Mouse (Mus musculus): ENCODE data around the gene Vgf.

The Vgf gene

GRCm38 (mm10) chr5:137031076-137032032 is 5.2 kb downstream of the Vgf start:
- no peak for DNase-seq

DNA sequence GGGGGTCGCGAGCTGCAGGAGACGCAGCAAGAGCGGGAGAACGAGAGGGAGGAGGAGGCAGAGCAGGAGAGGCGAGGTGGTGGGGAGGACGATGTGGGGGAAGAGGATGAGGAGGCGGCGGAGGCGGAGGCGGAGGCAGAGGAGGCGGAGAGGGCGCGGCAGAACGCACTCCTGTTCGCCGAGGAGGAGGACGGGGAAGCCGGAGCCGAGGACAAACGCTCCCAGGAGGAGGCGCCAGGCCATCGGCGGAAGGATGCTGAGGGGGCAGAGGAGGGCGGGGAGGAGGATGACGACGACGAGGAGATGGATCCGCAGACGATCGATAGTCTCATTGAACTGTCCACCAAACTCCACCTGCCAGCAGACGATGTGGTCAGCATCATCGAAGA is 5.8 kb downstream of the Vgf start:
- no peak for DNase-seq

DNA sequence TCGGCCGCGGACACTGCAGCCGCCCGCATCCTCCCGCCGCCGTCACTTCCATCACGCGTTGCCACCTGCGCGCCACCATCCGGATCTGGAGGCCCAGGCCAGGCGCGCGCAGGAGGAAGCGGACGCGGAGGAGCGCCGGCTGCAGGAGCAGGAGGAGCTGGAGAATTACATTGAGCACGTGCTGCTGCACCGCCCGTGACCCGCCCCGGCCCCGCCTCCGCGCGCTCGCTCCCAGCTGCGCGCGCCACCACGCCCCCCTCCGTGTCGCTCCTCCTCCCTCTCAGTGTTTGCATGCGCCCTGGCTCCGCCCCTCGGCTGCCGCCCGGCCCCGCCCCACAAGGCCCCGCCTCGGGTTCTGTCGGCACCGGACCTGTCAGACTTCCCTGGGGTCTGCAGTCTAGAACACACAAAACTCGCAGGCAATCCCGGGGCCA is 6.5 kb downstream of the Vgf start:
- peak; percentile 80 for DNase-seq

DNA sequence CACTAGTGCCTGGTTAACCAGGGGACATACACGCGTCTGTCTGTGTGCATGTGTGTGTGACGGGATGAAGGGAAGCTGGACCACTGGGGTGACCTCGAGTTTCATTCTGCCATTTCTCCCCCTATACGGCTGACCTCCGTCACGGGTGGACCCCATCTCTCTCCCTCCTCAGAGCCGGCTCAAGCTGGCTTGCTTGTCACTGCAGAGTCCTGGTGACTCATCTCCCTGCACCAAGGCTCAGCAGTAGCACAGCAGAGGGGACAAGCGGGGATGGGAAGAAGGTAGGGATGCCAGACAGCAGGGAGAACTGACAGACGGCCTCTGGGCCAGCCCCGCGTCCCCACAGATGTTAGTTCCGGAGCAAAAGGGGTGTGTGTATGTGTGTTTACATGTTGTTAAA is 10.0 kb downstream of the Vgf start:
- no peak for DNase-seq

DNA sequence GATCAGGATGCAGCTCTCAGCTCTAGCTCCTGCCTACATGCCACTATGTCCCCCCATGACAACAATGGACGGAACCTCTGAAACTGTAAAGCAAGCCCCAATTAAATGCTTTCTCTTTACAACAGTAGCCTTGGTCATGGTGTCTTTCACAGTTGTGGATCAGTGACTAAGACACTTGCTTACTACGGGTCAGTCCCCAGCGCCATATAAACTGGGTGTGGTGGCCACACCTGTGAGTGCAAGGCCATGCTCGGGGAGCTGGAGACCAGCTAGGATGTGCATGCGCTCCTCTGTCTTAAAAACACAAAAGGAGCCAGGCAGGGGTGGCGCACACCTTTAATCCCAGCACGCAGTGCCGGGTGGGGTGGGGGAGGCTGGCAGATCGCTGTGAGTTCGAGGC is 13.3 kb downstream of the Vgf start:
- DNase-seq, result no peak

DNA sequence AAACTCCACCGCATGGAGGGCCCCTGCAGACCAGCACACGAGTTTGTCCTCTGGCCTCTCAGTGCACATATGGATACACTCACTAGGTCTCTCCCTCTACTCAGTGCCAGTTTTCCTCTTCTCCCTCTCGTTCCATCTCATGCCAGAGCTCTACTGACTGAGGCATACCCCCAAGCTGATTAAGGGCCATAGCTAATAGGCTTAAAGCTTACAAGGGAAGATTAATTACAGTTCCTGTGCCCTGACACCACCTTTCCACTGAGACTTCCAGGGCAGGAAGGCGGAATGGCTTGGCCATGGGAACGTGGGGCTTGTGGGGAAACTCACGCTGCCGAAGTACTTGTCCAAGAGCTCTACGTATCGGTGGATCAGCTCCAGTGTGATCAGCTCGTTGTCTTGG is 15.2 kb downstream of the Vgf start:
- DNase-seq, result no peak

DNA sequence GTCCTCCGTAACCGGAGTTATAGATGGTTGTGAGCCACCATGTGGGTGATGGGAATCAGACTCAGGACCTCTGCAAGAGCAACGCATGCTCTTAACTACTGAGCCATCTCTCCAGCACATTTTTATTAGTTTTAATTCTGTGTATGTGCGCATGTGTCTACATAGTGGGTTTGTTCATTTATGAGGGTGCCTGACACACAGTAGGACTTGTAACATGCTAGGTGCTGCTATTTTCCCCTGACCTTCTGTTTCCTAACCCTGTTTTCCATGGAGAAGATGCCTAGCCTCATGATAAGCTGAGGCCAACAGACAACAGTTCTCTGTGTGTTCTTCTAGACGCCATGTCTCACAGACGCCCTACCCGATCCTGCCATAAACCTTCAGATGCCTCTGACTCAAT is 17.8 kb downstream of the Vgf start:
- DNase-seq, result no peak

GRCm38 (mm10) chr5:137045402-137046323 is 19.5 kb downstream of the Vgf start, which contains the start of gene Ap1s1:
Gene Ap1s1, minus strand, starts transcription at chr5:137046135.
- DNase-seq, result peak; percentile 96

- no peak for DNase-seq
Observed at GRCm38 (mm10) chr5:137046324-137046718, 20.1 kb downstream of the Vgf start.

DNA sequence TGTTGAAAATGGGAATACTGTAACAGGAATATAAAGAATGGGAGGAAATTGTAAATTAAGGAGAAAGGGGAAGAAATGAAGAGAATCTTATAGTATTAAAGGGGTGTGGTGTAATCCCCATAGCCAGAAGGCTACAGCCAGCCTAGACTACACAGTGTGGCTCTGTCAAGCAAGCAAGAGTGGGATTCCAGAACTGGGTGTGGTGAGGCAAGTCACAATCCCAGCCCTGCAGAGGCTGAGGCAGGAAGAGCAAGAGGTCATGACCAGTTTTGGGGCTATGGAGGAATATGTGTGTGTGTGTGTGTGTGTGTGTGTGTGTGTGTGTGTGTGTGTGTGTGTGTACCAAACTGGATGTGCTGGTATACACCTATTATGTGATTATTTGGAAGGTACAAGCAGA is 20.8 kb downstream of the Vgf start:
- no peak for DNase-seq

DNA sequence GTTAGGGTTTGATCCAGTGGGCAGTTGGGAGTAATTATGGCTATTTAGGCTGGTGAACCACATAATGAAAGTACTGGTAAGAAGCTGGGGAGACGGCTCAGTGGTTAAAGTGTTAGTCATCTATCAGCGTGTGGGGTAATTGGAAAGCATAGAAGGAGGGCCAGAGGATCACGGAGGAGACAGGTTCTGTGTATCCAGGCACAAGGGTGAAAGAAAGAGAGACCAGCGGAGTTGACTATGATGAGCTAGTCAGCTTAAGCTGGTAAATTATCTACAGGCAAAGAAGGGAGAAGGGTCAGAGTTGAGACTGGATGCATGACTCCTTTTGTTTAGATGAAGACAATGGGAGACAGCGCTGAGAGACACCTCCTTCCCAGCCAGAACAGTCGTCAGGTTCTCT is 24.9 kb downstream of the Vgf start:
- peak; percentile 21 for DNase-seq

DNA sequence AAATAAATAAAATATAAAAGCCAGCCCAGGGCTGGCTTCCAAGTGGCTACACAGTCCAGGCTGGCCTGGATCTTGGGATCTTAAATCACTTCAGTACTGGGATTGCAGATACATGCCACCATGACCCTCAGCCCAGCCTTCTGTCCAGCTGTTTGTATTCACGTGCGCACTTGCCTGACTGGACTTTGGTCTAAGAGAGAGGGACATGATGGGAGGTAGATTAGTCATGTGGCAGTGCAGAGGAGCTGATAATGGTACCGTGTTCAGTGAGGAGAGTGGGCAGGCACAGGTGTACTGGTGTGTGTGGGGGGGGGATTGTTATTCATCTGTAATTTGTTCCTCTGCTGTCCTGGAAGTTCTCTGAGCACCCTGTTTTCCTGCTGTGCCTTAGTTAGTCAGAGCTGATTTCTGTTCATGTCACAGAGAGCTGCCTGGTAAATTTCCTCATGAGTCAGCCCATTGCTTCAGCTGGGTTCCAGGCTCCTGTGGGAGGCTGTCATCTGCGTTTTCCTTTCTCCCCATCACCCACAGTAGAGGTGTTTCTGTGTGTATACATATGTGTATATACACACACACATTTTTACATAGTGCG is 25.8 kb downstream of the Vgf start:
- peak; percentile 36 for DNase-seq

DNA sequence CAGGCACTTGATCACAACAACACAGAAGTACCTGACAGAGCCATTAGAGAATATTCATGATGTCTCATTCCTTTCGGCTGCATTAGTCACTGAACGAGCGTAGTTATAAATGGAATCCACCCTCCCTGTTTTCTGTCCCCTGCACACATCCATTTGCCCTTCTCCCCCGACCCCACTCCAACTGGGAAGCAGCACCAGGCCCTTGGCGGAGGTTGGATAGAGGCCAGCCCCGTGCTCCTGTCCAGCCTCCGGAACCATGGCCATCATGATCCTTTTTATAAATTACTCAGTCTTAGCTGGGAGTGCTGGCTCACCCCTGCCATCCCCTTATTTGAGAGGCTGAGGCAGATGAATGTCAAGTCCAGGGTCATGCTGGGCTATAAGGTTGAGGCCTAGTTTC is 28.1 kb downstream of the Vgf start:
- no peak for DNase-seq

DNA sequence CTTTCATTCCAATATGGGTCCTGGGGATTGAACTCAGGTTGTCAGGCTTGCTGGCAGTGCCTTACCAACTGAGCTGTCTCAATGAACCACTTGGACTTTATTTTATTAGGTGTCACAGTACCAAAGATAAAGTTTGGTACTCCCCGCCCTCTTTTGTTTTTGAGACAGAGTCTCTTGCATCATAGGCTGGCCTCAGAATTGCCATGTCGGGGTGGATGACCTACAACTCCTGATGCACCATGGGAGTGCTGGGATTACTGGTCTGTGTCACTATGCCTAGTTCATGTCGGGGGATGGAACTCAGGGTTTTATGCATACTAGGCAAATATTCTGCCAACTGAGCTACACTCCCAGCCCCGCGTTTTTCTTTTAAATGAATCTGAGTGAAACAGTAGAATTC is 28.7 kb downstream of the Vgf start:
- no peak for DNase-seq

GRCm38 (mm10) chr5:137061809-137062481 is 35.8 kb downstream of the Vgf start:
- peak; percentile 23 for DNase-seq

DNA sequence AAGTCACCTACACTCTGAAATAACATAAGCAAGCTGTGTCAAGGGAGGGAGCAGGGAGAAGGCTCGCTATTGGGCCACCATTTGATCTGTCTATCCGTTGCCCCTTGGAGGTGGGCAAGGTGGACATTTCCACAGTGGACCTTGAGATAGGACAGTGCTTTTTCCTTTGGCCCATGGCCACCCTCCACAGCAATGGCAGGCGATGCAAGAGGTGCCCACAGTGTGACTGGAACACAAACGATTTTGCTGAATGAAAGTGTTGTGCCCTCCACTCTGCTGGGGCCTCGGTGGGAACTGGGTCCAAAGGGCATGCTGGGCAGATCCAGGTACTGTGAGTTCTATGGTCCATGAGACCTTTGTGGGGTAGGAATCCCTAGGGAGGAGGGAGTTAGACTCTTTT is 36.4 kb downstream of the Vgf start:
- no peak for DNase-seq

DNA sequence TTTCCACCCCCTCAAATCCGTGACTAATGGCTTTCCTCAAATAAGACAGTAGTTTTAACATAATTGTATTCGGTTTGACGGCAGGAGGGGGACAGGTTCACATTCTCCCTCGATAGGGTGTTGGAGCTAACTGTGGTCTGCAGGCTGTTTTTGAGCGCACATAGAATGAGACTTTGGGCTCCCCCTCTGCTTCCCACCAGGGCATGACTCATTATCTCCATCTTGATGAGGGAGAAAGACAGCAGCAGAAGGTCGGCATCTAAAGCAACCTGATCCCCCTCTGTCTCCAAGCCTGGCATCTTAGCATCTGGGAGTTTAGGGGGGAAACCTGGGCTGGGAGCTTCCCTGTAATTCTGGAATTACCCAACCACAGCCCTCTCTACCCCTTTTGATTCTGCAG is 39.3 kb downstream of the Vgf start:
- no peak for DNase-seq

GRCm38 (mm10) chr5:137065923-137066322 is 39.7 kb downstream of the Vgf start:
- DNase-seq, result no peak

DNA sequence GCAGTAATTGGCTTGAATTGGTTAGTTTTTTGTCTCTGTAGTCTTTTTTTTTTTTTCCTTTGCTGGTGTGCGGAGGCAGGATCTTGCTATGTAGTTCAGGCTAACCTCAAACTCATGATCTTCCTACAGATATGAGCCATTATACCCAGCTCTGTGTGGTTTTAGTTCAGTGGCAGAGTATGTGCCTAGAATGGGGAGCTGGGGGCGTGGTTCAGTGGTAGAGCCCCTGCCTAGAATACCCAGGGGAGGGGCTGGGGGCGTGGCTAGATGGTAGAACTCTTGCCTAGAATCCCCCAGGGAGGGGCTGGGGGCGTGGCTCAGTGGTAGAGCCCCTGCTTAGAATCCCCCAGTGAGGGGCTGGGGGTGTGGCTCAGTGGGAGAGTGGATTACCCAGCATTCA is 42.5 kb downstream of the Vgf start:
- DNase-seq, result no peak

GRCm38 (mm10) chr5:137070881-137071605 is 44.9 kb downstream of the Vgf start:
- DNase-seq, result no peak

DNA sequence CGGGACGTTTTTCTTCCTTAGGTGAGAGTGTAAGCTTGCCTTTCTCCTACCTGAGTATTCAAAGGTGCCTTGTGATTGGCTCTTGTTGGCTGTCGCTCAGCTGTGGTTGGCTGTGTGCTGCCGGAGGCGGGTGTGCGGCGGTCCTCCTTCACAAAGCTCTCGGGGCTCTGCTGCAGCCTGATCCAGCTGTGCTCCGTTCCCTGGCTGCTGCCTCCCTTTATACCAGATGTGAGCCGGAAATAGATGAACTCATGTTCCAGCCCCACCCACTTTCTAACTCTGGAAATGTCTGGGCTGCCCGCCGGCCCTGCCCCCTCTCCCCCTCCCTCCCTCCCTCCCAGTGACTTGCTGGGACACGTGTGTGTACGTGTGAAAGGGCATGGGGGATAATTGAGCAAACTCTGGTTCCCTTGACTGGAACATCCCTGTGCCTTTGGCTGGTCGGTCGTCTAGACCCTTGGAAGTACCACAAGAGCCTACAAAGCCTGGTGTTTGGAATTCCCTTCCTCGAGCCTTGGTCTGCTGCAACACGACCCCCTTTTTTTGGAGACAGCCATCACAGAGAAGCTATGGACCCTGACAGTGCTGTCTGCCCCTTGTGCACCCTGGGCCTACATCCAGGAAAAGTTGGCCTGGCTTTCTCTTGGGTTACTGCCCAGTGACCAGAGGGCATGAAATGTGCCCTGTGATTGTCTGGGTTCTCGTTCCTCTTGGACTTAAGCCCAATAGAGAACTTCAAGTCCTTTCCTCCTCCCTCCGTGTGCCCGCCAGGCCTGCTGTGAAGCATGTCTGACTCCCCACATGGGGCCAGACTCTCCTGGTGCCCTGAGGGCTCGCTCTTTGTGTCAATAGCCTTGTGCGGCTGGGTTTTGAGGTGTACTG is 46.1 kb downstream of the Vgf start, which contains the start of gene Serpine1:
Gene Serpine1 (minus strand): TSS at position 190 of the 882 bp plus-strand sequence.
- DNase-seq, result peak; percentile 96
